Mouse (Mus musculus) heart, embryonic 10.5 days (tissue): ENCODE results near the gene Ttc3. TPM values are rescaled to one million over a fixed set of nuclear protein-coding genes. Genes with fewer than 3 reads are reported as not detected.

Source experiments
- DNase-seq: peaks from one replicate; pipeline ENCODE4 v3.0.0-alpha.2; 2017; ENCODE audit warnings: low spot score
- H3K27ac ChIP-seq: fragments of 300-500 bp; sonication (generic); 2 replicates; pipeline ENCODE4 v1.5.1; 2016; ENCODE audit warnings: mild to moderate bottlenecking
- H3K27me3 ChIP-seq: fragments of 300-500 bp; sonication (generic); 2 replicates; pipeline ENCODE4 v1.6.1; 2016; ENCODE audit warnings: mild to moderate bottlenecking; ENCODE audit not compliant: poor library complexity, insufficient read depth, severe bottlenecking
- H3K36me3 ChIP-seq: fragments of 300-500 bp; sonication (generic); 2 replicates; pipeline ENCODE4 v1.6.1; 2016; ENCODE audit warnings: mild to moderate bottlenecking, moderate library complexity
- H3K4me1 ChIP-seq: fragments of 300-500 bp; sonication (generic); 2 replicates; pipeline ENCODE4 v1.6.1; 2016; ENCODE audit warnings: mild to moderate bottlenecking
- H3K4me3 ChIP-seq: fragments of 300-500 bp; sonication (generic); 2 replicates; pipeline ENCODE4 v1.5.1; 2016; ENCODE audit warnings: mild to moderate bottlenecking, moderate library complexity
- H3K9me3 ChIP-seq: fragments of 300-500 bp; sonication (generic); 2 replicates; pipeline ENCODE4 v1.6.1; 2016; ENCODE audit warnings: mild to moderate bottlenecking, moderate library complexity
- WGBS: fragments of 180-500 bp; shearing (Covaris S2); methylation state at CpG from one replicate; pipeline ENCODE4 v1.1.7; 2016; 5-methylcytosine and 5-hydroxymethylcytosine counted together
- polyA plus RNA-seq: library from polyadenylated mRNA; unstranded; fragments of >200 nt; fragmentation: Nextera tagmentation; extraction: Ambion mirVana; gene quantifications from 2 replicates; pipeline ENCODE4 v1.2.1, GENCODE M21; 2016

Gene Ttc3
- polyA plus RNA-seq, 1 experiment from 2014 or later, result 197 TPM

DNA sequence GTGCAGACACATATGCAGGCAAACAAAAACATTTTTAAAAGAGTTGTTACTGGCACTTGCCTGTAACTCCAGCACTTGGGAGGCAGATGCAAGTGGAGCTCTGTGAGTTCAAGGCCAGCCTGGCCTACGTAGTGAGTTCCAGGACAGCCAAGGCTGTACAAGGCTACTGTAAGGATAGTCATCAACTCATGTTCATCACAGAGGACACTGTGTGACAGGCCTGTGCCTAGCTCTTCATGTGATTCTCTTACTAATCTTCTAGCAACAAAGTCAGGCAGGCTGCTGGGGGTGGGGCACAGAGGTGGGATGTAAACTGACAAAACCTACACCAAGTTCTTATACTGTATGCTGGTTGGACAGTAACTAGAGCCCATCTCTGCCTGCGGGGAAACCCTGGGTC lies 136.7 kb downstream of the Ttc3 start:
- Histone ChIP-seq H3K9me3 (no peaks in the 10 kb centered on the region), H3K27me3 (no peaks in the 10 kb centered on the region), H3K27ac (no peak overlapping the region), H3K36me3 (peaks cover 81% of the 10 kb centered on the region), H3K4me3 (no peak overlapping the region), H3K4me1 (0 out of 2 replicates have a peak, but pooled peaks cover 6% of the 10 kb centered on the region)
- WGBS, result 89% methylated on average over 2 of the region's 2 CpGs
- DNase-seq, result no peak

DNA sequence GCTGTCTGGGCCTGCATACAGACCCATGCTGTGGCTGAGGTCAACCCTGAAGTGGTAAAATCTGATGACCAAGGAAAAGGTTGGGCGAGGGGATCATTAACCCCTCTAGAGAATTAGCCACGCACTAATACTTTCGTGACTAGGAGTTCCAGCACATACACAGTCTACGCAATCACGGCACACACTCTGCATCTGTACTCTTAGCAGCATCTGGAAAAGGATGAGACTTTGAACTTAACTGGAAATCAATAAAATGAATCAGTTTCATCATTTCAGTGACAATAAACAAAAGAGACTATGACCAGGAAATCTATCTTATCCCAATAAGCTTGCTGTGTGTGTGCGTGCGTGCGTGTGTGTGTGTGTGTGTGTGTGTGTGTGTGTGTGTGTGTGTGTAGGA lies 138.4 kb downstream of the Ttc3 start:
- Histone ChIP-seq H3K27ac (no peak overlapping the region), H3K4me1 (0 out of 2 replicates have a peak, but pooled peaks cover 6% of the 10 kb centered on the region), H3K27me3 (no peaks in the 10 kb centered on the region), H3K36me3 (peaks cover 80% of the 10 kb centered on the region), H3K9me3 (no peaks in the 10 kb centered on the region), H3K4me3 (no peak overlapping the region)
- WGBS, result 94% methylated on average over 8 of the region's 8 CpGs
- no peak for DNase-seq

DNA sequence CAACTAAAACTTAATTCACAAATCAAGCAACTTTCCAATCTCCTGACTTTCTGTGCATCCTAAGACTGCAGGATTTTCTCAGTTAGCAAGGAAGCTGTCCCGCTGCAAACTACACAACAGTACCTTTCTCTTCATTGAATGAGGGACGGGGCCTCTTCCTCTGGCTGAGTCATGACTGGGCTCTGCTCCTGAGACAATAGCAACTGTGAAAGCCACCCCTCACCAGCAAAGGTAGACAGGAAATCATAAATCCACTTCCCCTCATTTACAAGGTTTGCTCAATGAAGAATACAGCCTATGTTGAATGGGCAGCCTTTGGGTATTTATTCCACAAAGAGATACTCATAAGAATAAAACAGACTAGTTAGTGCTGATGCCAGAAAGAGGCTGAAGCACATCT lies 139.6 kb downstream of the Ttc3 start:
- H3K9me3 ChIP-seq, result no peaks in the 10 kb centered on the region
- H3K36me3 ChIP-seq, result peaks cover 72% of the 10 kb centered on the region
- 67% methylated on average over 2 of the region's 2 CpGs for WGBS
- no peak for DNase-seq
- no peaks in the 10 kb centered on the region for H3K27me3 ChIP-seq
- H3K4me1 ChIP-seq, result 0 out of 2 replicates have a peak, but pooled peaks cover 6% of the 10 kb centered on the region
- H3K27ac ChIP-seq, result no peak overlapping the region
- no peak overlapping the region for H3K4me3 ChIP-seq

DNA sequence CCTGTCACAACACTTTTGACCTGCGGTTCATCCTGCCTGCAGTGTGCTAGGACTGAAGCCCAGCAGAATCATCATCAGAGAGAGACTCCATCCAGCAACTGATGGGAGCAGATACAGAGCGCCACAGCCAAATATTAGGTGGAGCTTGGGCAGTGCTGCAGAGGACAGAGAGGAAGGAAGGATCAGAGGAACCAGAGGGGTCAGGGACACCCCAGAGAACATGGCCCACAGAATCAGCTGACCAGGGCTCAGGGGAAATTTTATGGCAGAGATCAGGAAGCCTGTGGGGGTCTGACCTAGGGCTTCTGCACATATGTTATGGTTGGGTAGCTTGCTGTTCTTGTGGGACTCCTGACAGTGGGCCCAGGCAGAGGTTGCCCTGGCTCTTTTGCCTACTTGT lies 147.2 kb downstream of the Ttc3 start:
- Histone ChIP-seq H3K27me3 (no peaks in the 10 kb centered on the region), H3K36me3 (peaks cover 27% of the 10 kb centered on the region), H3K4me3 (no peak overlapping the region), H3K9me3 (no peaks in the 10 kb centered on the region), H3K27ac (0 out of 2 replicates have a peak overlapping the region, but pooled peaks have one; percentile 13), H3K4me1 (peaks cover 19% of the 10 kb centered on the region)
- WGBS, result 90% methylated on average over 2 of the region's 2 CpGs
- DNase-seq, result no peak

Other genes with a start within 250 kb of the Ttc3 start
- gene Hlcs, start 57.0 kb upstream of the Ttc3 start, polyA plus RNA-seq, result 10.8 and 11.0 TPM in 2 replicates
- gene Ripply3, start 42.2 kb upstream of the Ttc3 start, polyA plus RNA-seq, result 4.3 and 8.1 TPM in 2 replicates
- 95.2 and 102 TPM in 2 replicates for gene Pigp, start 1.2 kb downstream of the Ttc3 start, polyA plus RNA-seq
- 60.0 and 61.4 TPM in 2 replicates for gene Vps26c, start 156.2 kb downstream of the Ttc3 start, polyA plus RNA-seq
- 7.7 and 8.1 TPM in 2 replicates for gene Dyrk1a, start 199.4 kb downstream of the Ttc3 start, polyA plus RNA-seq